Mouse (Mus musculus) liver, postnatal 0 days (tissue): ENCODE results near the gene Mbd3.

Experiments
- CTCF ChIP-seq: sonication (generic); IDR thresholded peaks from 2 replicates; pipeline ENCODE4 v1.5.1; 2016; ENCODE audit warnings: antibody characterized with exemption, low read depth
- EP300 ChIP-seq: IDR thresholded peaks from 2 replicates; pipeline ENCODE4 v1.6.1; 2016; ENCODE audit warnings: antibody characterized with exemption, low read depth, mild to moderate bottlenecking

DNA sequence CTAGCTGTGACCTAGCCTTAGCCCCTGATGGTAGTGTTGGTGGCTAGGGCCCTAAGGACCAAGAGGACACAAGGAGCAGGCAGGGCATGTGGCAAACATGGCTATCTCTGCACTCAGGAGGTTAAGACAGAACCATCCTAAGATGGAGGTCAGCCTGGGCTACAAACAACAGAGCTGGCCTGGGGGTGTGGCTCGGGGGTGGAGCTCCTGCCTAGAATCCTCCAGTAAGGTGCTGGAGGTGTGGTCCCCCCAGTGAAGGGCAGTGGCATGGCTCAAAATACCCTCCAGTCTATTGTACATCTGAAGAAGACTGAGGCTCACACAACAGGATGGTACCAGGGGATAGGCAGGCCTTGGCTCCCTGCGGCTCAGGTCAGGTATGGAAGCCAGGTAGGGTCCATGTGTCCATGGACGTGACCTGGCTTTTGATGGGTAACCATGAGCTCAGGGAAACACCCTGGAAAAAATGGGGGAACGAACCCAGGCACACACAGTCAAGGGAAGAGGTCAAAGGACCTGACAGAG, 15.2 kb downstream of the Mbd3 start:
- TF ChIP-seq CTCF (no peak), EP300 (no peak)
